Mouse (Mus musculus) embryo, embryonic 10.5 days (tissue): ENCODE results near the gene Dgkq.
A peak's percentile ranks its signal among the peaks of the same experiment; 100 is the strongest.

Source experiments
- DNase-seq: peaks from one replicate; pipeline ENCODE4 v3.0.0-alpha.2; 2015; ENCODE audit warnings: low spot score

Dgkq gene

GRCm38 (mm10) chr5:108689091-108689490, 19.6 kb upstream of the Dgkq start:
- DNase-seq = no peak

DNA sequence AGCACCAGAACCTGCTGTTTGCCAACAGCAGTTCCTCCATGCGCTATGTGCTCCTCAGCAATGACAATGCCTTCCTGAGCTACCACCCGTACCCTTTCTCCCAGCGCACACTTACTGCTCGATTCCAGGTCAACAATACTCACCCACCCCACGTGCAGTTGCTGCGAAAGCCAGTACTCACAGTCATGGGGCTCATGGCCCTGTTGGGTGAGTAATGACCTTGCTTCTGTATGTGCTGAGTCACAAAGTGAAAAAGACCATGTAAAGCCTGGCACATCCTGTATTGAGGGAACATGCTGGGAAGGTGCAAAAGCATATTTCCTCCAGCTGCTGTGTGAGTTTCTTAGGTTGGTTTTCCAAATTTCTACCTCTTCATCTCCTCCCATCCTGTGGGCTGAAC, 11.4 kb upstream of the Dgkq start:
- no peak for DNase-seq

- no peak for DNase-seq
Observed at GRCm38 (mm10) chr5:108679909-108680308, 10.4 kb upstream of the Dgkq start.

DNA sequence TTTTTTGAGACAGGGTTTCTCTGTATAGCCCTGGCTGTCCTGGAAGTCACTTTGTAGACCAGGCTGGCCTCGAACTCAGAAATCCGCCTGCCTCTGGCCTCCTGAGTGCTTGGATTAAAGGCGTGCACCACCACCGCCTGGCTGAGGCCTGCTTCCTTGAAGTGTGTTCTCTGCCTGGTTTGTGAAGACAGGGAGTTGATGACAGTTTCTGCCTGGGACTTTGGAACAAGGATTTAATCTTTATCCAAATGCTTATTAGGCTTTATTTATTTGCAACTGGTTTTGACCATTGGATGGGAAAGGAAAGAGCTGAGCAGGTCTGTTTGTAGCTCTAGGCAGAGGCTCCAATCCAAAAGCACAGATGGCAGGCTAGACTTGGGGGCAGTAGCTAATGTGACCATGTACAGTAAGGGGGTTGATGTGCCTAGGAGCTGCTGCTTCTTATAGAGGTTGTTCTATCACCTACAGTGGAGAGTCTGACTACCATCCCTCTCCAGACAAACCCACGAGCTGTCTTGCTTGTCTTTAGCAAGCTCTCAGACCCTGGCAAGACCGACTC, 8.9 kb upstream of the Dgkq start:
- DNase-seq = no peak

DNA sequence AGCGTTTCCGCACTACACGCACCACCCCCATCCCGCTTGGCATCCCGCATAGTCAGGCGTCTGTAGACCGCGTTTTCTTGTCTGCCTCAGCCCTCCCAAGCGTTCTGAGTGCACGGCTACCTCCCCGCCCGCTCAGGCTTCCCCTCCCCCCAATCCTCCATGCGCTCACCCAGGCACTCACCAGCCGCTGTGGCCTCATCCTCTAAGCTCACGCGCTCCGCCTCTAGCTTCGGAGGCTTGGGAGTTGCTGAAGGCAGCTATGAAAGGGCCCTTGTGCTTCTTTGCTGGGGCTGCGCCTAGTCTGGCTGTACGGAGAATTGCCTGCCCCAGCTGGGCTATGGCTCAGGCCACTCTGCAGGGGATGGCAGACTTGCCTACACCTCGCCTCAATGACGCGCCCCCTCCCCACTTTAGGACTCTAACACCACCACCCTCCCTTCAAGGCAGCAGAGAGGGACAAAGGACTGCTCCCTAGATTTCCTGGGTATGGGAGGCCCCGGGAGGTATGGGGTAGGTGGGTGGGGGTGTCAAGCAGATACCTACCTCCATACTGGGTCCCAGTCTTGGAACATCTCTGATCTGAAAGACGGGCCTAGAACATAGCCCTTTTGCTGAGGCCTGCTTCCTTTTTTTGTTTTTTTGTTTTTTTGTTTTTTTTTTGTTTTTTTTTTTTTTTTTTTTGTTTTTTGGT, 8.3 kb upstream of the Dgkq start:
- DNase-seq = peak; percentile 85

GRCm38 (mm10) chr5:108676772-108677498, 7.5 kb upstream of the Dgkq start:
- DNase-seq = no peak

GRCm38 (mm10) chr5:108675251-108675816, 5.9 kb upstream of the Dgkq start, which contains the start of gene Slc26a1:
Slc26a1 (minus strand) TSS chr5:108675569.
- DNase-seq = no peak

- DNase-seq = no peak
Observed at GRCm38 (mm10) chr5:108674624-108675023, 5.2 kb upstream of the Dgkq start.

DNA sequence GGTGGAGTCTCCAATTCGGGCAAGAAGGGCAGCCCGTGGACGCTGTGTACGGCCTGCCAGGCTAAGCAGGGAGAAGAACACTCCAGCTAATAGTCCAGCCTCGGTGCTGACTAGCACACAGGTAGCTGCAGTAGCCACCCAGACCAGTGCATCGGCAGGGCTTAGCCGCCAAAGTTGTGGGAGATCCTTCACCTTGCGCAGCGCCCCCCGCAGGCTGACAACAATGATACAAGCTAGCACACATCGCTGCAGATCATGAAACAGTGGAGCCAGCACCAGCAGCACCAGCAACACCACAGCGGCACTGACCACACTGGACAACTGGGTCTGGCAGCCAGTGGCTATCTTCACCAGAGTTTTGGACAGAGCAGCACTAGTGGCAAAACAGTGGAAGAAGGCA, 2.3 kb upstream of the Dgkq start:
- DNase-seq = no peak

- peak; percentile 54 for DNase-seq
Observed at GRCm38 (mm10) chr5:108670785-108671184, 1.3 kb upstream of the Dgkq start.

GRCm38 (mm10) chr5:108669986-108670385, 514 bp upstream of the Dgkq start:
- DNase-seq = no peak

DNA sequence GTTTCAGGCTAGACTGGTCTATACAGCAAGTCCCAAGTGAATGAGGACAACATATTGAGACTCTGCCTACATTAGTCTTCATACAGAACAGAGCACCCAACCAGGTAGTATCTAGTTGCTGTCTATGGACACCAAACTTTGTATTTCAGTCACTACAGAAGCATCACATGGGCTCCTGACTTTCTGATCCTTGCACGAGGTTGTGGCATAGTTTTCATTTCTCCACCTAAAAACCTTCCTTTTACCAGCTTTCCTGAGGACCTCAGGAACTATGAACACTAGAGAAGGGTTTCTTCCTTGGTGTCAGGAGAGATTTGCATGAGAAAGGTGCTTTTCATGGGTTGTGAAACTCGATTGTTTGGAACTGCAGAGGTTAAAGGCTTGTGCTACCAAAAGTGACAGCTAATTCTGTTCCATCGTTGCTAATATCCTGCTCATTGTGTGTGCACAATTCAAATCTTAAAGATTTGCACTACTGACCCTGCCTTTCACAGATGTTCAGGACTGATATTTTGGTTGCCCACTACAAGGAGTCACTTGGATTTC, 1.0 kb downstream of the Dgkq start:
- DNase-seq = no peak

DNA sequence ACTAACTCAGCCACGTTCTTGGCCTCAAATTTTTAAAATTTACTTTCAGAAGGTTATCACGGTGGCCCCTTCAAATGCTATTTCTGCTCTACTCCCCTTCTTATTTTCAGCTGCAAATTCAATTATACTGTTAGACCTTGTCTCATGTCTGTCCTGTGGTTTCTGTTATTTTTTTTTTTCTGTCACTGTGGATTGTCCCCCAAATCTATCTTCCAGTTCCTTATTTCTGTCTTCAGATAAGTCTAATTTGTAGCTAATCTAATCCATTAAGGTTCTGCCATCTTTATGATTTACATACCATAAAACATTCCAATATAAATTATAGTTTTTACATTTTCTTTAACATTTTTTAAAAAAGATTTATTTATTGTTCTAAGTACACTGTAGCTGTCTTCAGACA, 2.1 kb downstream of the Dgkq start:
- DNase-seq = no peak

DNA sequence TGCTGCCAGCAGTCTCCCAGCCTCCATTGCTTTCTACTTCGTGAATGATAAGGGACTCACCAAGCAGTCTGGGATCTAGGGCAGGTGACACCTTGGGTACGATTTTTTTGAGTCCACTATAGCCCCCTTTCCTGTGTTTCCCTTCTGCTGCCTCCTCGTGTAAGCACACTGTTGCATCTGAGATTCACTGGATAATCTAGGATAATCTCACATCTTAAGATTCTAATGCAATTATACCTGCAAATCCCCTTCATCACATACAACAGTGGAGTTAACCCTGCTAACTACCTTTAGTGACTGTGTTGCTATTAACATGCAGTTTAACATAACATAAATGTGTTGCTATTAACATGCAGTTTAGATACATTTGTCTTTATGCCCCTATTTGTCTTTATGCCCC, 4.4 kb downstream of the Dgkq start:
- no peak for DNase-seq

GRCm38 (mm10) chr5:108662772-108663171, 6.7 kb downstream of the Dgkq start:
- DNase-seq = no peak

- peak; percentile 96 for DNase-seq
Observed at GRCm38 (mm10) chr5:108660632-108661268, 8.7 kb downstream of the Dgkq start.

DNA sequence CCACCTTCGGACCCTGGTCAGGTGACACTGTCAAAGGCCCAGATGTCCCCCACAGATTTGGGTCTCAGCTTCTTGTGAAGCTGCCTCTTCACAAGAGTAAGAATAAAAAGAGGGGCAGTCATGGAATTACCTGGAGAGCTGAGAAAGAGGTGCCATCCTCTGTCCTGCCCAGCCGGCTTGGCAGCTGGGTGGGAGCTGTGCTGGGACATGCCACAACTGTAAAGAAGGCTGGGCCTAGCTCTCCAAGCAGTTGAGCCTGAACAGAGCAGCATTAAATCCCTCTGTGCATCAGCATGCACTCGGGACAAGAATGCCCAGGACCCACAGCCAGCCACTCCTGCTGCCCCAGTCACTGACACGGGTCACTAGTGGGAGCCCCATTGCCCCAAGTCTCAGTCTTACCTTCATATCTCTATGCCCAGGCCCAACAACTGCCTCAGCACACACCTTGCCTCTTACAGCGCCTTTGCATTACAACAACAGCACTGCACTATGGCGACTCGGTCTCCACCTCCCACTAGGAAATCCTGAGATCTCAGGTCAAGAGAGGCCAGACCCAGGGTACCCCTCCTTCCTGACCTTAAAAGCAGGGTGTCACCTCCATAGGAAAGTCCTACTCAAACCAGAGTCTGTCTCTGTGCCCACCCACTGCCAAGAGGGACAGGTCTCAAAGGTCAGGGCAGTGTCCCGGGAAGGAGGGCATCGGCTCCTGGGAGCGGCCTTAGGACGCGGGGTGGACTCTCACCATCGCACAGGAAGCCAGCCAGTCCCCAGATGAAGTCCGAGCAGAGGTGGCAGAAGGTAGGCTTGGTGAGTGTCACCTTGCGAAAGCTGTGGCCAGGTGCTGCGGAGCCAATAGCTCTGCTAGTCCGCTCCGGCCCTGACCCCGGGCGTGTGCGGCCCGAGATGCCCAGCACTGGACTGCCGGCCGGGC, 9.5 kb downstream of the Dgkq start, which contains the start of gene Idua:
TSS of gene Idua (plus strand) at position 634 of the 934 bp plus-strand sequence.
- DNase-seq = no peak

DNA sequence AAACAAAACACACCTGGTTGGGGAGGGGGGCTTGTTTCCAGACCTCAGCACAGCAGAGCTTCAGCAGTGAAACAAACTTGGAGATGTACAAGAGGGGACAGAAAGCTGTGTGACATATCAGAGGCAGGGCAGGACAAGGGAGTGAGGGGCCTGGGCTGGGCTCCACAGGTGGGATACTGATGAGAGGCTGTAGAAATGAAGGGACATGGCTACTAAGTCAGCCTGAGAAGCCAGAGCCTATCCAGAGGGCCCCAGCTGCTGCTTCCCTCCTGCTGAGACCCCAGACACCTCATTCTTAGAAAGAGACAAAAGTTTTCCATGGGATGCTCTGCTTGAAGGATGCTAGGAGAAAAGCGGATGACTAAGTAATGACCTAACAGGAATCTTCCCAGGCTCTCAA, 10.9 kb downstream of the Dgkq start:
- DNase-seq = no peak

DNA sequence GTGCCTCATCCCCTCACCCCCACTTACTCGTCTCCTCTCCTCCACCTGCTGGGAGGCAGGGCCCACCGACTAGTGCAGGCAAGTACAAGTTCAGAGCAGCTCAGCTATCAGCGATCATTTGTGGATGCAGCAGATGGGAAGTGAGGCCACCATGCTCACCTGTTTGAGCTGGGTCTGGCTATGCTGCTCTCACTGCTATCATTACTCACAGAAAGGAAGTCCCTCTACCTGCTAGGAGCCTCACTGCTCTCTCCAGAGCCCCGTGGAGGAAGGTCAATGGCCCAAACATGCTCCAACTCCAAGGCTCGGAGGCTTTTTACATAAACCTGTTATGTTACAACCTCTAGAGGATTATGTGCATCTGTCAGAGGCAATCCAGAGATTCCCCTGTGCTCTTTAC, 12.1 kb downstream of the Dgkq start:
- DNase-seq = no peak

DNA sequence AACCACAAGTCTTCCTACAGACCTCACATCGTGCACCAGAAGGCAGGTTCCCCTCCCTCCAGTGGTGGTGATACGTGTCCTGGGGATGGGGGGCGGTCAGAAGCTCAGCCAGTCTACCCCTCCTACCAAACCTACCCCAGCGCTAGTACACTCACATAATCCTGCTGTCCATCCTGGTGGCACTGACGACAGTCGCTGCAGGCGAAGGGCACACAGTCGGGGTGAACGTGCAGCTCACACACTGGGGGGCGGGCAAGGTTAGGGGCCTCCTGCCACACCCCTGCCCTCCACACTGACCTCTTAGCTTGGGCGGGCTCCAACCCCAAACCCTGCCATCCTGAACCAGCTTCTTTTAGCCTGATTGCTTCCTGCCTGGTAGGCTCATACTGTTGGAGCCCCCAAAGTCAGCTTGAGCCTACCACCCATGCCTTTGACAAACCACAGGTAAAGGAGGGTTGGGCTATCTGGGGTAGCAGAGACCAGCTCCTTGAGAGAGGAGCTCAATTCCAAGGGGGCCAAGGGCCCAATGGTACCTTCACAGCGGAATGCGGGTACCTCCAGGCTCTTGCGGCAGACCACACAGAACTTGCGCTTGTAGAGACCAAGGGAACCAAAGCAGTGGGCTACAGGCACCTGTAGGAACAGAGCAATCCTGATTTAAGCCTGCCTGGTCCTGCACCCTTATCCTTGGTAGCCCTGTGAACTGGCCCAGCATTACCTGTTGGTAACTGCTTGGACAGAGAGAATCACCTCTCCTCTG, 13.4 kb downstream of the Dgkq start:
- DNase-seq = no peak
